16 mouse cellular contexts compared by ENCODE assay signal in the genomic region with DNA sequence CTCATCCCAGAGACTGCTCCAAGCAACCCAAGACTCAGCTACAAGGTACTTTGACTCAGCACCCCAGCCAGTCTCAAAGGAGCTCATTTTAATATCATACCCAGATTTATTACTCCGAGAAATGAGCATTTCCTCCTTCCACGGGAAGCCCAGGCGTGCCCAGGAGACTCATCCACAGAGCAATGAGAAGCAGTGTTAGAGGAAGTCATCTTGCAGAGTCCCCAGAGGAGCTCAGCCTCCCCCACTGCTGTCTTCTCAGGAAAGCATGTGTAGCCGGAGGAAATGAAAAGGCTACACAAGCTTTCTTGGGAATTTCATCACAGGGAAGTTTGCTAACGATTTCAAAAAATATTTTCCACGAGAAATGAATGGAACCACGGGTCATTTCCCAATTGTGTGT.
DNase-seq lines count a peak whose midpoint lies in the region; ATAC-seq and TF ChIP-seq lines count a peak whose summit lies in the region.
"Had no signal": no experiment of that assay in that cellular context is flagged by ENCODE, and none has a peak within 500 bp of the region (broad histone marks: within the 10 kb centered on the region; RNA-seq: fewer than 3 reads in every experiment).

No protein-coding gene starts in this region.

- H3K9ac ChIP-seq in midbrain, embryonic 15.5 days, result no peak overlapping the region
- H3K9ac ChIP-seq: hindbrain, embryonic 12.5 days; liver, embryonic 15.5 days; neural tube, embryonic 13.5 days had no signal

- TF ChIP-seq POLR2A in bone marrow macrophage, adult 2 months (IDR thresholded peaks at IDR 0.05; ENCODE audit: borderline replicate concordance, low read depth, low read length), result no peak

- H3K27ac ChIP-seq in heart, embryonic 10.5 days, result no peak overlapping the region
- H3K27ac ChIP-seq in bone marrow macrophage, adult 2 months (ENCODE audit: insufficient read depth, low read depth, low read length), result peak overlapping the region; percentile 22
- no peak overlapping the region for H3K27ac ChIP-seq in midbrain, embryonic 15.5 days
- H3K27ac ChIP-seq: hindbrain, embryonic 12.5 days; liver, embryonic 15.5 days; neural tube, embryonic 13.5 days had no signal

- DNase-seq in adrenal gland, postnatal 36 days, result peak; percentile 4 to 12
- DNase-seq in adrenal gland, adult 8-10 months, result no peak
- DNase-seq in heart, postnatal 10 days, result peak; percentile 25 to 37
- DNase-seq in heart, embryonic 10.5 days (ENCODE audit: low spot score), result no peak
- DNase-seq: cerebellum, adult 11 months; cerebellum, postnatal 14 days; lung, postnatal 14 days; thymus, postnatal 25 days had no signal

- intact Hi-C loops in heart, postnatal 10 days (cut with DNase I), result loop anchor here (2.0 kb wide), 1 partner anchor 126 kb away; no protein-coding TSS in a partner anchor

- no peak overlapping the region for H3K4me3 ChIP-seq in heart, embryonic 10.5 days
- no peak overlapping the region for H3K4me3 ChIP-seq in bone marrow macrophage, adult 2 months (ENCODE audit: insufficient read depth, low read length)
- H3K4me3 ChIP-seq in midbrain, embryonic 15.5 days, result no peak overlapping the region
- H3K4me3 ChIP-seq: hindbrain, embryonic 12.5 days; liver, embryonic 15.5 days; neural tube, embryonic 13.5 days had no signal

- H3K4me2 ChIP-seq in midbrain, embryonic 15.5 days, result no peak overlapping the region
- H3K4me2 ChIP-seq: hindbrain, embryonic 12.5 days; liver, embryonic 15.5 days; midbrain, embryonic 11.5 days; neural tube, embryonic 13.5 days had no signal

- H3K4me1 ChIP-seq in heart, embryonic 10.5 days, result 0 out of 2 replicates have a peak, but pooled peaks cover 4% of the 10 kb centered on the region
- peaks cover 16% of the 10 kb centered on the region for H3K4me1 ChIP-seq in bone marrow macrophage, adult 2 months (ENCODE audit: control insufficient read depth, insufficient read depth, low read length)
- no peaks in the 10 kb centered on the region for H3K4me1 ChIP-seq in midbrain, embryonic 15.5 days
- H3K4me1 ChIP-seq: hindbrain, embryonic 12.5 days; liver, embryonic 15.5 days; neural tube, embryonic 13.5 days had no signal

- TF ChIP-seq CTCF in bone marrow macrophage, adult 2 months (IDR thresholded peaks at IDR 0.05; ENCODE audit: low read depth, low read length), result no peak

- peaks cover 4% of the 10 kb centered on the region; the same call in 1 of the 2 replicates for H3K27me3 ChIP-seq in heart, embryonic 10.5 days (ENCODE audit: insufficient read depth, poor library complexity, severe bottlenecking)
- H3K27me3 ChIP-seq in midbrain, embryonic 15.5 days (replicated peaks), result no peaks in the 10 kb centered on the region
- H3K27me3 ChIP-seq: hindbrain, embryonic 12.5 days had no signal

- peak; percentile 22 to 52; a peak in 1 of 4 replicates for ATAC-seq in hematopoietic stem cell, adult 5-6 weeks (replicated peaks in 1 of 2; ENCODE audit: insufficient read depth in 1 of 2, low FRiP score in 2 of 2, low TSS enrichment in 1 of 2, low read depth in 1 of 2, poor library complexity in 2 of 2, severe bottlenecking in 2 of 2)
- ATAC-seq in midbrain, embryonic 15.5 days (replicated peaks), result no peak
- ATAC-seq: inflammation-experienced regulatory T-cells, adult 6 months had no signal

- H3K9me3 ChIP-seq in heart, embryonic 10.5 days, result no peaks in the 10 kb centered on the region
- H3K9me3 ChIP-seq in midbrain, embryonic 15.5 days, result no peaks in the 10 kb centered on the region
- H3K9me3 ChIP-seq: hindbrain, embryonic 12.5 days; liver, embryonic 15.5 days; neural tube, embryonic 13.5 days had no signal

- no peaks in the 10 kb centered on the region for H3K36me3 ChIP-seq in heart, embryonic 10.5 days
- no peaks in the 10 kb centered on the region for H3K36me3 ChIP-seq in midbrain, embryonic 15.5 days (replicated peaks)
- H3K36me3 ChIP-seq: hindbrain, embryonic 12.5 days; liver, embryonic 15.5 days; neural tube, embryonic 13.5 days had no signal

- WGBS in heart, embryonic 10.5 days, result 69% methylated on average over 7 of the region's 7 CpGs
- WGBS in midbrain, embryonic 15.5 days, result 71% methylated on average over 7 of the region's 7 CpGs

Comparison
In these comparisons a context has a peak if more than half of its experiments do, and no peak if none do; other contexts are left out.
1. DNase-seq: peak in adrenal gland, postnatal 36 days (2 of 2) and heart, postnatal 10 days (2 of 2); none in adrenal gland, adult 8-10 months (single experiment) and heart, embryonic 10.5 days (single experiment).